Mouse (Mus musculus) lung, postnatal 0 days (tissue): ENCODE results near the gene Xpo4. TPM values are rescaled to one million over a fixed set of nuclear protein-coding genes. Genes with fewer than 3 reads are reported as not detected.

Experiments
- ATAC-seq: fragments of 200-750 bp; cut with Nextera tagmentation; 2 replicates; pipeline ENCODE4 v1.8.0; 2017; ENCODE audit warnings: moderate library complexity
- DNase-seq: peaks from one replicate; pipeline ENCODE4 v3.0.0-alpha.2; 2016; ENCODE audit warnings: low spot score
- H3K27ac ChIP-seq: fragments of 300-500 bp; sonication (generic); 2 replicates; pipeline ENCODE4 v1.5.1; 2014; ENCODE audit warnings: antibody characterized with exemption, mild to moderate bottlenecking, low read length, mixed read lengths
- H3K27me3 ChIP-seq: fragments of 300-500 bp; sonication (generic); replicated peaks from 2 replicates; pipeline ENCODE4 v1.6.1; 2014; ENCODE audit warnings: low read length, mixed read lengths; ENCODE audit not compliant: insufficient read depth
- H3K36me3 ChIP-seq: fragments of 300-500 bp; sonication (generic); 2 replicates; pipeline ENCODE4 v1.6.1; 2014; ENCODE audit warnings: low read length, mixed read lengths; ENCODE audit not compliant: insufficient read depth
- H3K4me1 ChIP-seq: fragments of 300-500 bp; sonication (generic); 2 replicates; pipeline ENCODE4 v1.6.1; 2014; ENCODE audit warnings: antibody characterized with exemption, low read depth, low read length, mixed read lengths; ENCODE audit not compliant: insufficient read depth
- H3K4me2 ChIP-seq: fragments of 300-500 bp; sonication (generic); replicated peaks from 2 replicates; pipeline ENCODE4 v1.6.1; 2014; ENCODE audit warnings: low read depth, mild to moderate bottlenecking, low read length, moderate library complexity, mixed read lengths
- H3K4me3 ChIP-seq: fragments of 300-500 bp; sonication (generic); 2 replicates; pipeline ENCODE4 v1.5.1; 2014; ENCODE audit warnings: low read depth, low read length
- H3K9ac ChIP-seq: fragments of 300-500 bp; sonication (generic); replicated peaks from 2 replicates; pipeline ENCODE4 v1.6.1; 2014; ENCODE audit warnings: low read depth, mild to moderate bottlenecking
- H3K9me3 ChIP-seq: fragments of 300-500 bp; sonication (generic); 2 replicates; pipeline ENCODE4 v1.6.1; 2016; ENCODE audit warnings: low read length, mixed read lengths
- CTCF ChIP-seq: IDR thresholded peaks from 2 replicates; pipeline ENCODE4 v1.5.1; 2016; ENCODE audit warnings: antibody characterized with exemption, mild to moderate bottlenecking
- EP300 ChIP-seq: IDR thresholded peaks from 2 replicates; pipeline ENCODE4 v1.6.1; 2016; ENCODE audit warnings: antibody characterized with exemption, mild to moderate bottlenecking, control low read depth
- WGBS: fragments of 180-500 bp; shearing (Covaris S2); extraction: QIAGEN DNeasy Blood & Tissue Kit; methylation state at CpG from one replicate; pipeline ENCODE4 v1.1.7; 2014; 5-methylcytosine and 5-hydroxymethylcytosine counted together
- polyA plus RNA-seq: library from polyadenylated mRNA; unstranded; fragments of >200 nt; fragmentation: Nextera tagmentation; extraction: Ambion mirVana; gene quantifications from 2 replicates; pipeline ENCODE4 v1.2.1, GENCODE M21; 2015

Xpo4 gene
- polyA plus RNA-seq, 1 experiment from 2014 or later, result 6.4 TPM

GRCm38 (mm10) chr14:57529086-57529785, 136.0 kb downstream of the Xpo4 start:
- no peak overlapping the region for H3K9ac ChIP-seq
- H3K36me3 ChIP-seq, result no peaks in the 10 kb centered on the region
- H3K27ac ChIP-seq, result no peak overlapping the region
- no peaks in the 10 kb centered on the region; the same call in 1 of the 2 replicates for H3K4me1 ChIP-seq
- H3K9me3 ChIP-seq, result no peaks in the 10 kb centered on the region
- ATAC-seq (no peak), DNase-seq (no peak)
- no peak overlapping the region for H3K4me2 ChIP-seq
- 57% methylated on average over 10 of the region's 10 CpGs for WGBS
- no peak for TF ChIP-seq CTCF
- no peaks in the 10 kb centered on the region for H3K27me3 ChIP-seq
- no peak overlapping the region for H3K4me3 ChIP-seq

DNA sequence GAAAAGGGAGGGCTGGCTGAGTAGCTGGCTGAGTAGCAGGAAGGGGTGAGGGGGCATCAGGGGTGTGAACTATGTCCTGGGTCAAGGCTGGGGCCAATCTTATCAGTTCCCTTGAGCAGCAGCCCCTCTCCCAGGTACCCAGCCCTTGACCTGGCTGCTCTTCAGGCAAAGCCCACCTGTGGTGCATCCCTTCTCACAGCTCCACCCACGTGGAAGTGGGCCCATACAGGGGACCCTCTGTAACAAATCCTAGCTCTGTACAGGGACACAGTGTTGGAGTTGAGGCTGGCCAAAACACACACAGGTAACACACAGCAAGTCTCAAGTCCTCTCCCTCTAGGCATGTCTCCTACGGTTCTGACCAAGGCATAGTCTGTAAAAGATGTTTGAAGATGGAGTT, 137.6 kb downstream of the Xpo4 start:
- H3K36me3 ChIP-seq, result no peaks in the 10 kb centered on the region
- DNase-seq, result no peak
- no peaks in the 10 kb centered on the region; the same call in 1 of the 2 replicates for H3K4me1 ChIP-seq
- H3K27me3 ChIP-seq, result no peaks in the 10 kb centered on the region
- no peak overlapping the region for H3K27ac ChIP-seq
- ATAC-seq, result no peak
- H3K9ac ChIP-seq, result no peak overlapping the region
- TF ChIP-seq CTCF (no peak), EP300 (no peak)
- H3K4me2 ChIP-seq, result no peak overlapping the region
- WGBS, result 27% methylated on average over 2 of the region's 2 CpGs
- no peaks in the 10 kb centered on the region for H3K9me3 ChIP-seq
- H3K4me3 ChIP-seq, result no peak overlapping the region

Other genes with a start within 250 kb of the Xpo4 start
- gene Ift88, start 241.4 kb downstream of the Xpo4 start, polyA plus RNA-seq, result 11.0 and 14.8 TPM in 2 replicates
- gene Il17d, start 140.7 kb downstream of the Xpo4 start, polyA plus RNA-seq, result 9.1 and 9.4 TPM in 2 replicates
- 64.1 and 69.9 TPM in 2 replicates for gene Eef1akmt1, start 93.8 kb downstream of the Xpo4 start, polyA plus RNA-seq
- gene Gm49361, start 80.7 kb upstream of the Xpo4 start, polyA plus RNA-seq, result not detected in 2 replicates
- gene Lats2, start 93.0 kb upstream of the Xpo4 start, polyA plus RNA-seq, result 24.2 and 27.5 TPM in 2 replicates
- 16.5 and 18.9 TPM in 2 replicates for gene Sap18, start 132.8 kb upstream of the Xpo4 start, polyA plus RNA-seq
- 1.8 and 2.2 TPM in 2 replicates for gene Ska3, start 160.8 kb upstream of the Xpo4 start, polyA plus RNA-seq
- 163 and 210 TPM in 2 replicates for gene Mrpl57, start 160.8 kb upstream of the Xpo4 start, polyA plus RNA-seq
- 57.2 and 64.6 TPM in 2 replicates for gene Zdhhc20, start 224.8 kb upstream of the Xpo4 start, polyA plus RNA-seq